Mouse (Mus musculus) common myeloid progenitor, adult 5-6 weeks (primary cell): ENCODE data around the gene Atn1. TPM values are rescaled to one million over a fixed set of nuclear protein-coding genes. Genes with fewer than 3 reads are reported as not detected.
A peak's percentile ranks its signal among the peaks of the same experiment; 100 is the strongest.
"Not testable (repeated sequence)": the region's sequence is repeated elsewhere in the genome, so short reads cannot be mapped to it uniquely, and the experiment has no call there.

Source experiments
- ATAC-seq: replicated peaks from 2 replicates; pipeline ENCODE4 v1.8.0; 2016; ENCODE audit warnings: low read depth, mild to moderate bottlenecking, moderate TSS enrichment, inconsistent platforms; ENCODE audit not compliant: poor library complexity, severe bottlenecking
- total RNA-seq: library from RNA; stranded (forward); fragments of 200-1000, 187-1606 nt; gene quantifications from 2 replicates; pipeline ENCODE4 v1.2.3, GENCODE M21; 2017

Atn1 gene
- 4.6 and 6.7 TPM in 2 replicates for total RNA-seq

GRCm38 (mm10) chr6:124755831-124756595, at the start of gene Atn1, which contains the start of gene Gm45234:
Atn1 (minus strand) TSS chr6:124756524.
Gm45234 (minus strand) TSS chr6:124756021.
- peak; percentile 40 for ATAC-seq

- ATAC-seq = peak; percentile 70
Observed at GRCm38 (mm10) chr6:124805341-124806321, 49.3 kb upstream of the Atn1 start.

DNA sequence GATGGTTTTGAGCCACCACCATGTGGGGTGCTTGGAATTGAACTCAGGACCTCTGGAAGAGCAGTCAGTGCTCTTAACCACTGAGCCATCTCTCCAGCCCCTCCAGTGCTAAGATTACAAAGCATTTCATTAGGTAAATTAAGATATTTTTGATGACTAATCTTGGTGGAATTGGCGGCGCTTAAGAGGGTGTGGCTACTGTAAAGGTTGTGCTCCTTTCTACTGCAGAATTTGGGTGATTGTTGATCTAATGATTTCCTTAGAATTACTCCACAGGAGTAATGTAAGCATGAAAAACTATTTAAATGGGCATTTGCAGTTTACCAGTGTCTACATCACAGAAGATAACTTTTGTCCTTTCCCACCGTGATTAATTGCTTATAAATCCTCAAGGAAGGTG, 48.0 kb upstream of the Atn1 start:
- no peak for ATAC-seq

DNA sequence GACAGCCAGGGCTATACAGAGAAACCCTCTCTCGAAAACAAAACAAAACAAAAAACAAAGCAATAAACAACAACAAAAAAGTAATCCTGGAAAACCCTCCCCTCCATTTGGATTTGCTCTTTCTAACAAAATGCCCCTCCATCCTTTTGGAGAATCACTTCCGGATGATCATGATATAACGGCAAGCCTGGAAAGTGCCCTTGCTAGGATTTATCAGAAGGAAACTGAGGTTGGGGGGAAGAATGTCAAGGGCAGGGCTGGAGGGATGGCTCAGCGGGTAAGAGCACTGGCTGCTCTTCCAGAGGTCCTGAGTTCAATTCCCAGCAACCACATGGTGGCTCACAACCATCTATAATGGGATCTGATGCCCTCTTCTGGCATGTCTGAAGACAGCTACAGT, 47.4 kb upstream of the Atn1 start:
- not testable (repeated sequence) for ATAC-seq

GRCm38 (mm10) chr6:124803061-124803460, 46.7 kb upstream of the Atn1 start:
- no peak for ATAC-seq

- ATAC-seq = not testable (repeated sequence)
Observed at GRCm38 (mm10) chr6:124802400-124802799, 46.1 kb upstream of the Atn1 start.

- no peak for ATAC-seq
Observed at GRCm38 (mm10) chr6:124796200-124796599, 39.9 kb upstream of the Atn1 start.

GRCm38 (mm10) chr6:124795781-124796180, 39.5 kb upstream of the Atn1 start:
- no peak for ATAC-seq

- no peak for ATAC-seq
Observed at GRCm38 (mm10) chr6:124791911-124792310, 35.6 kb upstream of the Atn1 start.

- no peak for ATAC-seq
Observed at GRCm38 (mm10) chr6:124790121-124790520, 33.8 kb upstream of the Atn1 start.

- ATAC-seq = no peak
Observed at GRCm38 (mm10) chr6:124789519-124789918, 33.2 kb upstream of the Atn1 start.

DNA sequence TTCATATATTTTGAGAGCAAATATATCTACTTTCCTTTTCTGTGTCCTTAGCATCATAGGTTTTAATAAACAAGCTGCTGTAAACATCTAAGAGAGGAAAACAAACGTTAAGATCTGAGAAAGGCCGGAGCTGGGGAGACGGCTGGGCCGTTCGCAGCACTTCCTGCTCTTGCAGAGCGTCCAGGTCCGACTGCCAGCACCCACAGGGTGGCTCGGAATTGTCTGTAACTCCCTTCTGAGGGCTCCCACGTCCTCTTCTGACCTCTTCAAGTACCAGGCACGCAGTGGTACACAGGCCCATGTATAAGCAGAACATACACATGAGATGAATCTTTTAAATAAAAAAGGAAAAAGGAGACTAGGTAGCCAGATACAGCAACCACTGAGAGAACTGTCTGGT, 31.4 kb upstream of the Atn1 start:
- ATAC-seq = no peak

DNA sequence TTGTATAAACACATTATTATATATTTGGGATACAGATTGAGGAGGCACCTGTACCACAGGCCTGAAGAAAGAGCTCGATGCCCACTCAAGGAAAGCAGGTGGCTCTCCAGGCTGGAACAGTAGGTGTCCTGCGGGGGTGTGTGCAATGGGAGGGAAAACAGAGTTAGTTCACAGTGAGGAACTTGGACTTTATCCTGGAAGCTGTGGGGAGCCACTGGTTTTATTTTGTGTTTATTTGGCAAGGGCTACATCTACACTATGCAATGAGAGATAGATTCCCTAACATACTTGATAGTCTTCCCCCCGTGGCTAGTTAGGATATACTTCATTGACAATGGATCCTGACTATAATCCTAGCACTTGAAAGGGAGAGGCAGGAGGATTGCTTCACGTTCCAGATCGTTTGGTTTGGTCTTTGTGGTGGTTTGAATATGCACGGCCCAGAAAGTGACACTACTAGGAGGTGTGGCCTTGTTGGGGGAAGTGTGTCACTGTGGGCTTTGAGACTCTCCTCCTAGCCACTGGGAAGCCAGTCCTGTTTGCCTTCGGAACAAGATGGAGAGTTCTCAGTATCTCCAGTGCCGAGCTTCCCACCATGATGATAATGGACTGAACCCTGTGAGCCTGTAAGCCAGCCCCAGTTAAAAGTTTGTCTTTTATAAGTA, 30.6 kb upstream of the Atn1 start:
- peak; percentile 91 for ATAC-seq

DNA sequence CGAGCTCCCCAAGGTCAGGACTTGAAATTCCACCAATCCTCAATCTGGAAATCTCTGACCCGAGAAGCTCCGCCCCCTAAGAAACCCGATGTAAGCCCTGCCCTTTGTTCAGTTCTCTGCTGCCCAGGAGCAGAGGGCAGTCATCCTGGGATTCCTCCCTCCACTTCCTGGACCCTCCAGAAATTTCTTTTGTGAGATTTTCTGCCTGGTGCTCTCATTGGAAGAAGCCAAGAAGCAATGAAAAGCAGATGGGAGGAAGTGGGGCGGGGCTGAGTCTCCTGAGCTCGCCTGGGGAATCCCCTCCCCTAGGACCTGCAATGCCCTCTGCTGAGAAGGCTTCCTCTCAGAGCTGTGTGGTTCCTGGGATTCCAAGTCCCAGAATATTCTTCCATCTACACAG, 26.1 kb upstream of the Atn1 start:
- ATAC-seq = peak; percentile 47

GRCm38 (mm10) chr6:124780917-124781316, 24.6 kb upstream of the Atn1 start:
- ATAC-seq = no peak

DNA sequence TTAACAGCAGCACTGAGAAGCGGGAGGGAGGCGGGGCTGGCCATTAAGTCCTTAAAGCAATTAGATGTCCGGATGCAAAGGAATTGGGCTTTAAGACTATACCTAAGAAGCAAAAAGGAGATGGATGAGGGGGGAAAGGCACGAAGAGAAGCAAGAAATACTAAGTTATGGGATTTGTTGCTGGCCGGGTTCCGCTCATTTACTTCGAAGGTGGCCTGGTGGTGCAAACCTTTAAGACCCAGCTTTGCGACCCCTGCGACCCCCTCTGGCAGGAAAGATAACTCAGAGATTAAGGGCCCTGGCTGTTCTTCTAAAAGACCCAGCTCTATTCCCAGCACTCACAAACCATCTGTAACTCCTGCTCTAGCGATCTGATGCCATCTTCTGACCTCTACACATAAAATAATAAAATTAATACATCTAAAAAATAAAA, 23.7 kb upstream of the Atn1 start:
- no peak for ATAC-seq

- peak; percentile 92 for ATAC-seq
Observed at GRCm38 (mm10) chr6:124779222-124779983, 23.1 kb upstream of the Atn1 start, which contains the start of gene Lrrc23. Lrrc23 (minus strand) TSS chr6:124779727.

DNA sequence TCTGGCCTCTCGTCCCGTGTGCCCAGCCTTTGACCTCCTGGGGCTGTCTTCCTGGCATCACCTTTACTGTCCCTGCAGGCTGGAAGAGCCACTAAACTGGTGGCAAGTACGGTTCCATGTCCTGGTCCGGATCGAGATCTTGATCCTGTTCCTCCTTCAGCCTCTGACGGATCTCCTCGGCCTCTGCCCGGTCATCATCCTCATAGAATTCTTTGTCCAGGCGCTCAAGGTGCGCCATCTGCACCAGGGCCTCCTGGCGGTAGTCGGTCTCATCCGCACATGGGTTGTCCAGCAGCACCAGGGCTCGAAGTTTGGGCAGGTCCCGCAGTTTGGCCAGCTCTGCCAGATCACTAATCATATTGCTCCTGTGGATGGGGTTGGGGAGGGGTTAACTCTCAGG, 14.2 kb upstream of the Atn1 start:
- ATAC-seq = no peak

DNA sequence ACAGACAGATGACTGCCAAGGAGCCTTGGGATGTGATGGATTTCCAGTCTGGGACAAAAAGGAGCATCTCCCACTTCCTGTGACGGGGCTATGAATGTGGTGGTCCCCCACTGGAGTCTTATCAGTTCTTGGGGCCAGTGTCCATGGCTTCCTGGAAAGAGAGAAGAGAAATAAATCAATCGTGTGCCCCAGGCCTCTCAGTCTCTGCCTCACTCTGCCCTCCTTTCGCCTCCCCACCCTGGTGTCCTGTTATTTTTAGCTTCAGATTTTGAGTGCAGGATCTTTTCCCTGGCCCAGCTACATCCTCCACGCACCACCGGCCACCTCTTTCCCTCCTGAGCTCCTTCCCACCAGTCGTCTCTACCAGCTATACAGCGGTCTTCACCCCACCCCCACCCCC, 13.7 kb upstream of the Atn1 start:
- no peak for ATAC-seq
